Mouse (Mus musculus) spleen, adult 18-20 months (tissue): ENCODE measurements at regions not wholly inside any gene's neighbourhood (a gene's known extent, or its start where the extent isn't known, plus 50 kb on each side); places are given as distances from the start of the nearest gene placed in this dataset.
A peak's percentile ranks its signal among the peaks of the same experiment; 100 is the strongest.

ENCODE experiments used
- DNase-seq, 2 experiments: peaks; one replicate each; pipeline ENCODE4 v3.0.0; 2022; ENCODE audit warnings: mixed read lengths in 2 of 2

- no peak for DNase-seq
Observed at GRCm38 (mm10) chr10:43750401-43750800, 151.1 kb downstream of the Qrsl1 start.

- DNase-seq = no peak
Observed at GRCm38 (mm10) chr10:43750854-43751253, 150.7 kb downstream of the Qrsl1 start.

GRCm38 (mm10) chr10:43751881-43752675 is 149.5 kb downstream of the Qrsl1 start:
- peak; percentile 78 to 80 for DNase-seq

GRCm38 (mm10) chr10:43756881-43757565 is 144.5 kb downstream of the Qrsl1 start:
- DNase-seq = no peak

- no peak for DNase-seq
Observed at GRCm38 (mm10) chr10:43758124-43759025, 143.2 kb downstream of the Qrsl1 start.

GRCm38 (mm10) chr10:43759186-43759905 is 142.2 kb downstream of the Qrsl1 start:
- no peak for DNase-seq

GRCm38 (mm10) chr10:43759906-43760281 is 141.7 kb downstream of the Qrsl1 start:
- DNase-seq = no peak

- no peak for DNase-seq
Observed at GRCm38 (mm10) chr10:43761979-43762570, 139.5 kb downstream of the Qrsl1 start.

GRCm38 (mm10) chr10:43764581-43764980 is 137.0 kb downstream of the Qrsl1 start:
- DNase-seq = no peak

GRCm38 (mm10) chr10:43765275-43765674 is 136.3 kb downstream of the Qrsl1 start:
- no peak for DNase-seq

- no peak for DNase-seq
Observed at GRCm38 (mm10) chr10:43765829-43766486, 135.6 kb downstream of the Qrsl1 start.

- DNase-seq = no peak
Observed at GRCm38 (mm10) chr10:43767961-43768726, 133.4 kb downstream of the Qrsl1 start.

GRCm38 (mm10) chr10:43769026-43769425 is 132.5 kb downstream of the Qrsl1 start:
- DNase-seq = no peak

- no peak for DNase-seq
Observed at GRCm38 (mm10) chr10:43775807-43776206, 125.7 kb downstream of the Qrsl1 start.

- DNase-seq = no peak
Observed at GRCm38 (mm10) chr10:43777612-43778600, 123.6 kb downstream of the Qrsl1 start.

- DNase-seq = no peak
Observed at GRCm38 (mm10) chr10:43780571-43780970, 121.0 kb downstream of the Qrsl1 start.

GRCm38 (mm10) chr10:43783304-43783703 is 118.2 kb downstream of the Qrsl1 start:
- no peak for DNase-seq

- DNase-seq = no peak
Observed at GRCm38 (mm10) chr10:43790780-43791179, 110.8 kb downstream of the Qrsl1 start.

- DNase-seq = no peak
Observed at GRCm38 (mm10) chr10:43791525-43792021, 110.0 kb downstream of the Qrsl1 start.
